Mouse (Mus musculus): ENCODE measurements around the gene Med21. TPM values are rescaled to one million over a fixed set of nuclear protein-coding genes. Genes with fewer than 3 reads are reported as not detected.

Gene Med21
- polyA plus RNA-seq, 1 experiment, result 82.0 TPM

DNA sequence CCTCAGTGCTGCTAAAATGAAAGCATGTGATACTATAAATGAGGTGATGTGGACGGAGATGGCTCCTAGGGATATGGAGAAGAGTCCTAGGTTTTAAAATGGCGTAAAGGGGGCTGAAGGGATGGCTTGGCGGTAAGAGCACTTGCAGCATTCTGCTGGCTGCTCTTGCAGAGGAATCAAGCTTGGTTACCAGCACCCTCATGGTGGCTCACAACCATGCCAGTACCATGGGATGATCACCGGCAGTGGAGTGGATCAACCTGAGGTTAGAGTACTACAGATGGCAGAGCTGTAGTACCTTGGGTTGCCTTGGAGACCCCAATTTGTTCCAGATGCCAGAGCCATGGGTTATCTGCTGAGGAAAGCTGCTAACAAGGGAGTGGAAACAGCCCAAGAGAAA is 56.0 kb downstream of the Med21 start:
- Histone ChIP-seq H3K27ac (ENCODE audit: insufficient read depth, low read length) (no peak overlapping the region), H3K4me1 (ENCODE audit: control insufficient read depth, insufficient read depth, low read length) (no peaks in the 10 kb centered on the region; the same call in 1 of the 2 replicates), H3K4me3 (ENCODE audit: insufficient read depth, low read length) (no peak overlapping the region)
- no peak for TF ChIP-seq CTCF (IDR thresholded peaks at IDR 0.05; ENCODE audit: borderline replicate concordance, insufficient read depth, low read length)
- no peak for TF ChIP-seq POLR2A (IDR thresholded peaks at IDR 0.05; ENCODE audit: low read depth, low read length)

Other genes with a start within 250 kb of the Med21 start
- gene Itpr2, start 140.3 kb upstream of the Med21 start, polyA plus RNA-seq (2011; ENCODE audit: insufficient read length, low read depth, missing spikeins), result 7.7 and 12.8 TPM in 2 replicates
- 101 and 107 TPM in 2 replicates for gene Fgfr1op2, start 65.3 kb upstream of the Med21 start, polyA plus RNA-seq (2011; ENCODE audit: insufficient read length, low read depth, missing spikeins)
- gene Ints13, start 64.7 kb upstream of the Med21 start, polyA plus RNA-seq (2011; ENCODE audit: insufficient read length, low read depth, missing spikeins), result 48.3 and 55.2 TPM in 2 replicates
- gene Tm7sf3, start 277 bp downstream of the Med21 start, polyA plus RNA-seq (2011; ENCODE audit: insufficient read length, low read depth, missing spikeins), result 50.5 and 61.6 TPM in 2 replicates
- 24.3 and 25.7 TPM in 2 replicates for gene Stk38l, start 82.4 kb downstream of the Med21 start, polyA plus RNA-seq (2011; ENCODE audit: insufficient read length, low read depth, missing spikeins)
- gene Arntl2, start 153.5 kb downstream of the Med21 start, polyA plus RNA-seq (2011; ENCODE audit: insufficient read length, low read depth, missing spikeins), result 13.7 and 14.5 TPM in 2 replicates
- not detected in 2 replicates for gene Smco2, start 207.6 kb downstream of the Med21 start, polyA plus RNA-seq (2011; ENCODE audit: insufficient read length, low read depth, missing spikeins)
- gene Ppfibp1, start 245.9 kb downstream of the Med21 start, polyA plus RNA-seq (2011; ENCODE audit: insufficient read length, low read depth, missing spikeins), result 196 and 246 TPM in 2 replicates